Mouse (Mus musculus): Measurements from ENCODE around the gene Hist1h3d. TPM values are rescaled to one million over a fixed set of nuclear protein-coding genes. Genes with fewer than 3 reads are reported as not detected.

The Hist1h3d gene
- polyA plus RNA-seq, 1 experiment from 2014 or later: 2.3 TPM

DNA sequence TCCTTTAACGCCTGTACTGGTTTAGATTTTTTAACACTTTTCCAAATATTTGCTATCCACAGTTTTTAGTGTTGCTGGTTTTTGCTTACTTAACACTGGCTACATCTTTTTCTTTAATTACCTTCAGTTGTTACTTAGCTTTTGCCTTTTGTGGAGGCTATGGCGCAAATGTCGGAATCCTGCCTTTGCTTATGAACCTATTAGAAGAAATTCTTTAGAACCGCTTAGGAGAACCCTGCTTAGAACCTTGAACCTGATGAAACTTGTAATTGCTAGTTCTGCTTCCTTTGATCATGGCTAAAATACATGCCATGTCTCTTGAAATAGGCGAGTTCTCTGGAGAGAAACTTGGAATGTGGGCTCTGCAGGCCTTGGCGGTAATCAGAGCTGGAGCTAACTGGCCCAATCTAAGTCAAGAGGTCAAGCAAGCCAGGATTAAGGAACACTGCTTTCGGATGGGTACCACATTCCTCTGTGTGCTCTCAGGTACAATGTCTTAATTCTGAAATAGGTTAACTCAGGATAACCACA lies 853 bp downstream of the Hist1h3d start:
- Histone ChIP-seq H3K9ac (ENCODE audit: low read depth, low read length) (peak overlapping the region; percentile 46; the same call in 1 of the 2 replicates), H3K4me2 (replicated peaks; ENCODE audit: low read depth) (peak overlapping the region; percentile 67), H3K9me3 (ENCODE audit: control insufficient read depth) (no peaks in the 10 kb centered on the region), H3K36me3 (ENCODE audit: control insufficient read depth, insufficient read depth) (no peaks in the 10 kb centered on the region), H3K27ac (ENCODE audit: low read depth, low read length) (peak overlapping the region; percentile 9; the same call in 1 of the 2 replicates), H3K27me3 (replicated peaks; ENCODE audit: control insufficient read depth, insufficient read depth, low read length) (no peaks in the 10 kb centered on the region), H3K4me1 (replicated peaks; ENCODE audit: control insufficient read depth, insufficient read depth, low read length) (peaks cover 9% of the 10 kb centered on the region; the same call in 1 of the 2 replicates), H3K4me3 (ENCODE audit: low read depth, low read length) (peak overlapping the region; percentile 34)
- no peak for TF ChIP-seq CTCF (IDR thresholded peaks at IDR 0.05; ENCODE audit: low read depth)
- 7% methylated on average over 7 of the region's 7 CpGs for WGBS
- ATAC-seq: no peak

DNA sequence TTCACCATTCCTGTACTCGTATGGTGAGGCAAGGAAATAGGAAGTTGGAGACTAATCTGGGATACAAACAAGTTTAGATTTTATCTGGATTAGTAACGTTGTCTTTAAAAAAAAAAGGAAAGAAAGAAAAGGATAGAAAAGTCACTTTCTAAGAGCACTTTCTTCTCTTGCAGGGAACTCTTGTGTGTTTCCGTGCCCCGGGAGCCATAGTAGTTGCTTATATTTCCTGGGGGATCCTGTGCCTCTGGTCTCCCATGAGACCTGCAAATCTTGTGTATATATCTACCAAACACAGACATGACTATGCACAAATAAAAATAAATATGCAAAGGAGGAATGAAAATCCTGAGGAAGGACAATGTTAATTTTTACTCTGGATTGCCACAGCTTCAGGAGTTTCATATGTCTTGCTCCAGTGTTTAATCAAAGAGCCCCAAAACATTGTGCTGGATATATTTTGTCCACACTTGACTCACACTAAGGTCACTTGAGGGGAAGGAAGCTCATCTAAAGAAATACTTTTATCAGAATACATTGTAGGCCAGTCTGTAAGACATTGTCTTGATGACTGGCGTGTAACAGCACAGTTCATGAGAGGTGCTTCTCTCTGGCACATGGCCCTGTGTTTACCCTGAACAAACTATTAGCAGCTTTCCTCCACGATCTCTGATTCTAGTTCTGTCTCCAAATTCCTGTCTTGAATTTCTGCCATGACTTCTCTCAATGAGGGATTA lies 1.5 kb downstream of the Hist1h3d start:
- no peak for ATAC-seq
- H3K4me3 ChIP-seq (ENCODE audit: low read depth, low read length): peak overlapping the region; percentile 34
- WGBS: 35% methylated on average over 6 of the region's 6 CpGs

DNA sequence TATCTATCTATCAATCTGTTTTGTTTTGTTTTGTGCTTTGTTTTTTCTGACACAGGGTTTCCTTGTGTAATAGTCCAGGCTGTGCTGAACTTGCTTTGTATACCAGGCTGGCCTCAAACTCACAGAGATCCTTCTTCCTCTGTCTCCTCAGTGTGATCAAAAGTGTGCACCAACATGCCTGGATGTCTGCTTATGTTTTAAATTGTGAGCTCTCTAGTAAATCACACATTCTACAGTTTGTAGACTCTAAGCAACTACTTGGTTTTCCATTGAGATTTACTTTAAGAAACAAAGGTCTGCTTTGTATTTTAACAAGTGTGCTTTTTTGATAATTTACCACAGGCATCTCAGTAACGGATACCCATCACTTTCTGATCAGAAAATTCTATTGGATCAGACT lies 2.3 kb downstream of the Hist1h3d start:
- no peaks in the 10 kb centered on the region for H3K27me3 ChIP-seq (replicated peaks; ENCODE audit: control insufficient read depth, insufficient read depth, low read length)
- WGBS: 95% methylated on average over 1 of the region's 1 CpGs
- H3K4me3 ChIP-seq (ENCODE audit: low read depth, low read length): no peak overlapping the region
- no peak for TF ChIP-seq CTCF (IDR thresholded peaks at IDR 0.05; ENCODE audit: low read depth)
- no peak overlapping the region for H3K27ac ChIP-seq (ENCODE audit: low read depth, low read length)
- no peaks in the 10 kb centered on the region for H3K9me3 ChIP-seq (ENCODE audit: control insufficient read depth)
- H3K4me2 ChIP-seq (replicated peaks; ENCODE audit: low read depth): no peak overlapping the region
- no peaks in the 10 kb centered on the region for H3K36me3 ChIP-seq (ENCODE audit: control insufficient read depth, insufficient read depth)
- H3K9ac ChIP-seq (ENCODE audit: low read depth, low read length): no peak overlapping the region
- ATAC-seq: no peak
- peaks cover 3% of the 10 kb centered on the region; the same call in 1 of the 2 replicates for H3K4me1 ChIP-seq (replicated peaks; ENCODE audit: control insufficient read depth, insufficient read depth, low read length)

More for the DNA sequence above, 1.5 kb downstream of the Hist1h3d start:
- Histone ChIP-seq H3K9ac (ENCODE audit: low read depth, low read length) (peak overlapping the region; percentile 46; the same call in 1 of the 2 replicates), H3K36me3 (ENCODE audit: control insufficient read depth, insufficient read depth) (no peaks in the 10 kb centered on the region), H3K27me3 (replicated peaks; ENCODE audit: control insufficient read depth, insufficient read depth, low read length) (no peaks in the 10 kb centered on the region), H3K27ac (ENCODE audit: low read depth, low read length) (peak overlapping the region; percentile 9; the same call in 1 of the 2 replicates), H3K9me3 (ENCODE audit: control insufficient read depth) (no peaks in the 10 kb centered on the region), H3K4me2 (replicated peaks; ENCODE audit: low read depth) (peak overlapping the region; percentile 67), H3K4me1 (replicated peaks; ENCODE audit: control insufficient read depth, insufficient read depth, low read length) (peaks cover 9% of the 10 kb centered on the region; the same call in 1 of the 2 replicates)
- TF ChIP-seq CTCF (IDR thresholded peaks at IDR 0.05; ENCODE audit: low read depth): no peak

DNA sequence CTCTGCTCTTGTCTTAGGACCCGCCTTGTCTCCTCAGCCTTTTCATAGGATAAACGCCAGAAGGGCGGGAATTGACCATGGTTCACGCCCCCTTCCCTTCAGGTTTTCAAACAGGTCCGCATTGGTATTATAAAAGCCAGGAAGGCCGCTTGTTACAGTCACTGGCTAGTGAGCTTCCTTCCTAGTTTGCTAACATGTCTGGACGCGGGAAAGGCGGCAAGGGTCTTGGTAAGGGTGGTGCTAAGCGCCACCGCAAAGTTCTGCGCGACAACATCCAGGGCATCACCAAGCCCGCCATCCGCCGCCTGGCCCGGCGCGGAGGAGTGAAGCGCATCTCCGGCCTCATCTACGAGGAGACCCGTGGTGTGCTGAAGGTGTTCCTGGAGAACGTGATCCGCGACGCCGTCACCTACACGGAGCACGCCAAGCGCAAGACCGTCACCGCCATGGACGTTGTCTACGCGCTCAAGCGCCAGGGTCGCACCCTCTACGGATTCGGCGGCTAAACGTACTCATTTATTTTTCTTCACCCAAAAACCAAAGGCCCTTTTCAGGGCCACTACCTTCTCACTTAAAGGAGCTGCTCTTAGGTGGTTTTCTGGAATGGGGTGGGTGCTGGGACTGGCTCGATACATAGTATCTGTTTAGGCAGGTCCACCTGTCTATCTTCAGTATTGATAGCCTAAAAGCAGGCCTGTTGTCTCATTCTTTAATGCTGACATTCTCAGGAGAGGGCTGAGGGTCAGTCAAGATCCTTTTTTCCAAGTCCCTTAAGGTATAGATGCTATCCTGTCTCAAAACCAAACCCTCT lies 6.0 kb downstream of the Hist1h3d start, which contains the start of gene Hist1h4d:
TSS of gene Hist1h4d (plus strand) at position 191 of the 811 bp plus-strand sequence.
- under 1% methylated on average over 43 of the region's 43 CpGs for WGBS
- Histone ChIP-seq H3K27me3 (replicated peaks; ENCODE audit: control insufficient read depth, insufficient read depth, low read length) (no peaks in the 10 kb centered on the region), H3K4me2 (replicated peaks; ENCODE audit: low read depth) (peak within 1 kb of the TSS; percentile 73), H3K9ac (ENCODE audit: low read depth, low read length) (peak within 1 kb of the TSS; percentile 65), H3K36me3 (ENCODE audit: control insufficient read depth, insufficient read depth) (no peaks in the 10 kb centered on the region), H3K4me3 (ENCODE audit: low read depth, low read length) (peak within 1 kb of the TSS; percentile 47), H3K27ac (ENCODE audit: low read depth, low read length) (peak within 1 kb of the TSS; percentile 68), H3K9me3 (ENCODE audit: control insufficient read depth) (no peaks in the 10 kb centered on the region), H3K4me1 (replicated peaks; ENCODE audit: control insufficient read depth, insufficient read depth, low read length) (no peaks in the 10 kb centered on the region; the same call in 1 of the 2 replicates)
- TF ChIP-seq CTCF (IDR thresholded peaks at IDR 0.05; ENCODE audit: low read depth): no peak
- peak; percentile 84 for ATAC-seq

DNA sequence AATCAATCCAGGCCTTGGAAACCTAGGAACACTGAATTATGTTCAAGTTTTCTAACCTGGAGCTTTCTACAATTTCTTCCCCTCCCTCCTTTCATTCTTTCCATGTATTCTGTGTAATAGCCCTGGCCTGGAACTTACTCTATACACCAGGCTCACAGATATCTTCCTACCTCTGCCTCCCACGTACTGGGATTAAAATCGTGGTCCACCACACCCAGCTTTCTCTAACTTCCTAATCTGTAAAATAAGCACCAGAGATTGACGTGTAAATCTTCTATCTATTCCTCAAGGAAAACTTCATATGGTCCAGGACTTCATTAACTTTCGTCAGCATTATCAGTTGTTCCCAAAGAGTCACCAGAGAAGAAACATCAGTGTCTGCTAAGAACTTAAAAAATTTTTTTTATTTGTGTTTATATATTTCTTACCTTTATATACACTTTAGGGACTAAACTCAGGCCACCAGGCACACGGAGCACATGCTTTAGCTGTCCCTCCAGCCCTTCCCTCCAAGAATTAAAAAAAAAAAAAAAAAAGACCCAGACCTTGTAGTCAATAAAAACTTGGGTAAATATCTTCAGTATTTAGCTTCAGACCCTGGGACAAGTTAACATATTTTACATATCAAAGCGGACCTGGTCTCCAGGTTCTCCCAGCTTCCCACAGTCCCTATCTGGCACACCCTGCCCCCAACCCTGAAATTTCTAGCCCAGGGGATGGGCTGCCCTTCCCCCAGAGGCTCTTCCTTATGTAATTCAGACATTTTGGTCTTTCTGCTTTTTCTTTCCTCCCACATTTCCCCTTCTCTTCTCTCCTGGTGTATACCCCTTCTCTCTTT lies 6.9 kb downstream of the Hist1h3d start:
- H3K4me3 ChIP-seq (ENCODE audit: low read depth, low read length): peak overlapping the region; percentile 47
- H3K27me3 ChIP-seq (replicated peaks; ENCODE audit: control insufficient read depth, insufficient read depth, low read length): no peaks in the 10 kb centered on the region
- H3K9me3 ChIP-seq (ENCODE audit: control insufficient read depth): no peaks in the 10 kb centered on the region
- no peak for TF ChIP-seq CTCF (IDR thresholded peaks at IDR 0.05; ENCODE audit: low read depth)
- ATAC-seq: no peak
- no peaks in the 10 kb centered on the region for H3K36me3 ChIP-seq (ENCODE audit: control insufficient read depth, insufficient read depth)
- peak overlapping the region; percentile 65 for H3K9ac ChIP-seq (ENCODE audit: low read depth, low read length)
- no peak overlapping the region for H3K27ac ChIP-seq (ENCODE audit: low read depth, low read length)
- H3K4me2 ChIP-seq (replicated peaks; ENCODE audit: low read depth): peak overlapping the region; percentile 73
- no peaks in the 10 kb centered on the region; the same call in 1 of the 2 replicates for H3K4me1 ChIP-seq (replicated peaks; ENCODE audit: control insufficient read depth, insufficient read depth, low read length)
- 15% methylated on average over 6 of the region's 6 CpGs for WGBS
